Mouse (Mus musculus) lung, embryonic 14.5 days (tissue): ENCODE results near the gene Amd1. TPM values are rescaled to one million over a fixed set of nuclear protein-coding genes. Genes with fewer than 3 reads are reported as not detected.

Experiments
- ATAC-seq: fragments of 200-750 bp; cut with Nextera tagmentation; 2 replicates; pipeline ENCODE4 v1.8.0; 2017; ENCODE audit warnings: mild to moderate bottlenecking, moderate TSS enrichment, moderate library complexity; ENCODE audit not compliant: insufficient read depth
- DNase-seq: peaks from one replicate; pipeline ENCODE4 v3.0.0-alpha.2; 2015
- H3K27ac ChIP-seq: fragments of 300-500 bp; sonication (generic); 2 replicates; pipeline ENCODE4 v1.5.1; 2014; ENCODE audit warnings: low read depth, mild to moderate bottlenecking, moderate library complexity
- H3K27me3 ChIP-seq: fragments of 300-500 bp; sonication (generic); 2 replicates; pipeline ENCODE4 v1.6.1; 2014; ENCODE audit warnings: low read length, control low read depth; ENCODE audit not compliant: insufficient read depth
- H3K36me3 ChIP-seq: fragments of 300-500 bp; sonication (generic); 2 replicates; pipeline ENCODE4 v1.6.1; 2014; ENCODE audit warnings: control low read depth; ENCODE audit not compliant: insufficient read depth
- H3K4me1 ChIP-seq: fragments of 300-500 bp; sonication (generic); 2 replicates; pipeline ENCODE4 v1.6.1; 2014; ENCODE audit warnings: antibody characterized with exemption, control low read depth; ENCODE audit not compliant: insufficient read depth
- H3K4me2 ChIP-seq: fragments of 300-500 bp; sonication (generic); 2 replicates; pipeline ENCODE4 v1.6.1; 2014; ENCODE audit warnings: mild to moderate bottlenecking
- H3K4me3 ChIP-seq: fragments of 300-500 bp; sonication (generic); 2 replicates; pipeline ENCODE4 v1.5.1; 2014; ENCODE audit warnings: low read depth, low read length
- H3K9ac ChIP-seq: fragments of 300-500 bp; sonication (generic); 2 replicates; pipeline ENCODE4 v1.6.1; 2014
- H3K9me3 ChIP-seq: fragments of 300-500 bp; sonication (generic); 2 replicates; pipeline ENCODE4 v1.6.1; 2016; ENCODE audit warnings: low read depth, low read length, control low read depth
- CTCF ChIP-seq: IDR thresholded peaks from 2 replicates; pipeline ENCODE4 v1.5.1; 2016; ENCODE audit warnings: antibody characterized with exemption, low read depth
- WGBS: fragments of 180-500 bp; shearing (Covaris S2); extraction: QIAGEN DNeasy Blood & Tissue Kit; methylation state at CpG from one replicate; pipeline ENCODE4 v1.1.7; 2014; 5-methylcytosine and 5-hydroxymethylcytosine counted together
- polyA plus RNA-seq: library from polyadenylated mRNA; unstranded; fragments of >200 nt; fragmentation: Nextera tagmentation; extraction: Ambion mirVana; gene quantifications from 2 replicates; pipeline ENCODE4 v1.2.1, GENCODE M21; 2014

Gene Amd1
- polyA plus RNA-seq, 1 experiment from 2014 or later = 82.0 TPM

GRCm38 (mm10) chr10:40346776-40347403 is 44.9 kb upstream of the Amd1 start:
- 70% methylated on average over 3 of the region's 3 CpGs for WGBS
- Histone ChIP-seq H3K4me3 (no peak overlapping the region), H3K27me3 (no peaks in the 10 kb centered on the region), H3K36me3 (no peaks in the 10 kb centered on the region), H3K27ac (no peak overlapping the region), H3K9ac (no peak overlapping the region), H3K4me2 (no peak overlapping the region), H3K4me1 (0 out of 2 replicates have a peak, but pooled peaks cover 5% of the 10 kb centered on the region), H3K9me3 (no peaks in the 10 kb centered on the region)
- no peak for TF ChIP-seq CTCF
- ATAC-seq (no peak), DNase-seq (no peak)

DNA sequence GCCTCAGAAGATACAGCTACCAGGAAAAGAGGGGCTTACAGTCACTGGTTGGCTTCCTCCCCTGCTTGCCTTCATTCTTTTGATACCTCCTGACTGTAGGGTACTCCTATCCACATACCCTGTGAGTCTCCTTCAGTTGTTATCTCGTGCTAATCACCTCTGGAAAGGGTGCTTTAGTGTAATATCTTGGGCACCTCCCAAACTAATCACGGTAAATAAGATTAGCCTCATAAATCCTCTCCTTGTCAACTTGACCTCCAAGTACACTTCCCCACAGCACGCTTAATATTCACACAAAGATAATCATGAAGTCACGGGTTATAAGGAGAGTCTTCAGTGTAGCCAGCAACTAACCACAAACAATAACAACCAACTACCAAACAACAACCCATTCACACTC is 40.0 kb upstream of the Amd1 start:
- H3K9ac ChIP-seq = no peak overlapping the region
- DNase-seq (no peak), ATAC-seq (no peak)
- no peaks in the 10 kb centered on the region for H3K9me3 ChIP-seq
- no peak overlapping the region for H3K4me3 ChIP-seq
- H3K27ac ChIP-seq = no peak overlapping the region
- no peaks in the 10 kb centered on the region for H3K4me1 ChIP-seq
- 60% methylated on average over 4 of the region's 4 CpGs for WGBS
- no peak for TF ChIP-seq CTCF
- no peak overlapping the region for H3K4me2 ChIP-seq
- H3K36me3 ChIP-seq = no peaks in the 10 kb centered on the region
- H3K27me3 ChIP-seq = no peaks in the 10 kb centered on the region

- no peaks in the 10 kb centered on the region for H3K36me3 ChIP-seq
- no peak within 1 kb of the TSS for H3K4me2 ChIP-seq
- ATAC-seq = no peak
- H3K4me1 ChIP-seq = no peaks in the 10 kb centered on the region
- no peak for TF ChIP-seq CTCF
- no peaks in the 10 kb centered on the region for H3K9me3 ChIP-seq
- no peak within 1 kb of the TSS for H3K9ac ChIP-seq
- H3K4me3 ChIP-seq = no peak within 1 kb of the TSS
- H3K27ac ChIP-seq = no peak within 1 kb of the TSS
- no peak for DNase-seq
- no peaks in the 10 kb centered on the region for H3K27me3 ChIP-seq
- WGBS = 37% methylated on average over 13 of the region's 13 CpGs
Observed at GRCm38 (mm10) chr10:40339351-40339964, 37.5 kb upstream of the Amd1 start, which contains the start of gene Cdk19. Gene Cdk19, plus strand, starts transcription at chr10:40339564.

- H3K4me2 ChIP-seq = no peak overlapping the region
- no peak overlapping the region for H3K4me3 ChIP-seq
- WGBS = 68% methylated on average over 6 of the region's 6 CpGs
Observed at GRCm38 (mm10) chr10:40332864-40333263, 30.9 kb upstream of the Amd1 start.

GRCm38 (mm10) chr10:40330262-40330661 is 28.3 kb upstream of the Amd1 start:
- Histone ChIP-seq H3K27me3 (no peaks in the 10 kb centered on the region), H3K36me3 (no peaks in the 10 kb centered on the region), H3K9me3 (no peaks in the 10 kb centered on the region), H3K4me3 (no peak overlapping the region), H3K9ac (no peak overlapping the region), H3K27ac (no peak overlapping the region), H3K4me2 (no peak overlapping the region), H3K4me1 (no peaks in the 10 kb centered on the region)
- no peak for ATAC-seq
- 84% methylated on average over 1 of the region's 1 CpGs for WGBS
- TF ChIP-seq CTCF = 0 out of 2 replicates have a peak, but pooled peaks have one; percentile 2
- no peak for DNase-seq

More at GRCm38 (mm10) chr10:40332864-40333263, 30.9 kb upstream of the Amd1 start:
- Histone ChIP-seq H3K9me3 (no peaks in the 10 kb centered on the region), H3K27ac (no peak overlapping the region), H3K9ac (no peak overlapping the region), H3K4me1 (no peaks in the 10 kb centered on the region), H3K27me3 (no peaks in the 10 kb centered on the region), H3K36me3 (no peaks in the 10 kb centered on the region)
- TF ChIP-seq CTCF = no peak
- DNase-seq (no peak), ATAC-seq (no peak)

- ATAC-seq = no peak
- Histone ChIP-seq H3K4me2 (no peak overlapping the region), H3K9ac (no peak overlapping the region), H3K4me3 (no peak overlapping the region), H3K27me3 (no peaks in the 10 kb centered on the region), H3K27ac (no peak overlapping the region), H3K36me3 (no peaks in the 10 kb centered on the region), H3K4me1 (no peaks in the 10 kb centered on the region), H3K9me3 (no peaks in the 10 kb centered on the region)
- no peak for TF ChIP-seq CTCF
- 39% methylated on average over 9 of the region's 9 CpGs for WGBS
- no peak for DNase-seq
Observed at GRCm38 (mm10) chr10:40328004-40328551, 26.1 kb upstream of the Amd1 start.

- no peaks in the 10 kb centered on the region for H3K27me3 ChIP-seq
- H3K4me3 ChIP-seq = no peak overlapping the region
- DNase-seq (no peak), ATAC-seq (no peak)
- no peaks in the 10 kb centered on the region for H3K36me3 ChIP-seq
- no peak overlapping the region for H3K27ac ChIP-seq
- H3K9ac ChIP-seq = no peak overlapping the region
- no peaks in the 10 kb centered on the region for H3K9me3 ChIP-seq
- no peak for TF ChIP-seq CTCF
- WGBS = 81% methylated on average over 10 of the region's 10 CpGs
- no peaks in the 10 kb centered on the region for H3K4me1 ChIP-seq
- H3K4me2 ChIP-seq = no peak overlapping the region
Observed at GRCm38 (mm10) chr10:40320306-40320705, 18.3 kb upstream of the Amd1 start.
